Mouse (Mus musculus) layer of hippocampus, postnatal 10 days (tissue): ENCODE results near the gene Cfl2. TPM values are rescaled to one million over a fixed set of nuclear protein-coding genes. Genes with fewer than 3 reads are reported as not detected.
"Not testable (repeated sequence)": the region's sequence is repeated elsewhere in the genome, so short reads cannot be mapped to it uniquely, and the experiment has no call there.

ENCODE experiments used
- DNase-seq, 2 experiments: peaks; one replicate each; pipeline ENCODE4 v3.0.0; 2021; ENCODE audit warnings: low spot score in 2 of 2
- long read RNA-seq: library from polyadenylated mRNA; stranded (forward); transcript quantifications from one replicate; pipeline ENCODE4 v2.0.0, GENCODE M21; 2023
- total RNA-seq, 2 experiments: library from RNA; stranded (reverse); gene quantifications; 2 replicates each; pipeline ENCODE4 v1.2.3; 2021

The Cfl2 gene
- total RNA-seq, result 100 to 1,000 TPM; 174 to 184 TPM
- long read RNA-seq, transcript Cfl2-201 (4 exons, 2,940 nt), result major isoform, 82 of 150 reads
- long read RNA-seq, transcript Cfl2-203 (4 exons, 1,128 nt), result minor isoform, 21 of 150 reads
- long read RNA-seq, partial matches to known transcripts, result 4 of 150 reads
- long read RNA-seq, other reads (novel, unspliced or antisense), result 38 of 150 reads

DNA sequence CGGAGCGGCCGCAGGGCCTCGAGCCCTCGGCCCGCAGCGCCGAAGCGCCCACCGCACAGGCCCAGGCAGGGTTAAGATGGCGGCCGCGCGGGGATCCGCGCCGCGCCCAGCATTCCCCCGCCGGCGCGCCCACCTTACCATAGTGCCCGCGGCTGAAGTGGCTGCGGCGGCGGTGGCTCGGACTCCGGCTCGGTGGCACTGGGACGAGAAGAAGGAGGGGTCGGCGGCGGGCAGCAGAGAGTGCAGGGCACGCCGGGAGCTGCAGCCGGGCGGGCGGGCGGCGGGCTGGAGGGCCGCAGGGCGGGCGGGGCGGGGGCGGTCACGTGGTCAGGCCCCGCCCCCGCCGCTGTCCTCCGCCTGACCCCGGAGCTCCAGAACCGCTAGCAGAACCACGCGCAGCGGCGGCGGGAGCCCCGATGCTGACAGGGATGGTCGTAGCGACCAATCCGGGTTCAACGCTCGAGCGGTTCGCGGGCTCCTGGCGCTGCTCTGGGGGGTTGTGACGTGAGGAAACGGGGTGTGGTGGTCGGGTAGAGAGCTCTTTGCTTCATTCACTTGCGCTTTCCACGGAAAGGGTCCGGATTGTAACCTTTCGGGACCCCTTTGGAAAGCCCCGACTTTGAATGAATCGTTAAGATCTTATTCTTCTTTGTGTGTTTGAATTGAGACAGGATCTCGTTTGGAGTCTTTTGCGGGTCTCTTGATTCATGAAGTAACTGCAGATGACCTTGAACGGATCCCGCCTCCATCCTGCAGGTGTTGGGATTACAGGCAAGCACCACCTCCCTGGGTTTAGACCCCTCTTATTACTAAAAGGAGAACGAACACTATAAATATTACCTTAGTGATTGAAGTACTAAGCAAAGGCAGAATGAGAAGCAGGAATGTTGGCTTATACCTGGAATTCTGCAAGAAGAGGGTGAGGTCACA is at the start of gene Cfl2:
Gene Cfl2 (minus strand): TSS at position 272 of the 930 bp plus-strand sequence.
- DNase-seq, result peak; percentile 81 to 87

DNA sequence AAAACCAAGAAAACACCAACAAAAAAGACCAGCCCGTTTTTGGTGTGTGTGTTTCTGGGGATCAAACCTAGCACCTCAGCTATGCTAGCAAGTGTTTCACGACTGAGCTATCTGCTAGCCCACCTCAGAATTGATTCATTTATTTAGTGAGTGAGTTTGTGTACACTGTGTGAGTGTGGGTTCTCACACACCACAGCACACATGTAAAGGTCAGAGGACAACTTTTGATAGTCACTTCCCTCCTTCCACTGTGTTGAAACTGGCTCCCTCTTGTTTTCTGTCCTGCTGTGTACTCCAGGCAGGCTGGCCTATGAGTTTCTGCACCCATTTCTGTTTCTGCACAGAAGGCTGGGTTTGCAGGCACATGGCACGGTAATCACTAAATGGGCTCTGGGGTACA is 47.7 kb upstream of the Cfl2 start:
- no peak for DNase-seq

DNA sequence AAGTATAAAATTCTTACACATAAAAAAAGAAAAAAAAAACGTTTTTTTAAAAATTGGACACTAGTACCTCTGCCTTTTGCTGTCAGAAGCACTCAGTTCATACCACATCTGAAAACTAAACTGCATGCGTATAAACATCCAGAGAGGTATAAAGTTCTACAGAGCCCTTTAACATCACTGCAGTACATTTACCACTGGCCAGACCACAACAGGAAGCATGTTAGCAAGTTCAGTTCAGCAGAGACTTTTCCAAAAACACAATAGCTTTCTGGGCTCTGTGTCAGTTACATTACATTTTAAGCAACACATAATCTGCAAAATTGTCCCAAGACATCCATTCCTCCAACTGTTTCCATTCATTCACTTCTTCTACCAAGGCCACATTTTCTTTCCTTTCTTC is 29.9 kb upstream of the Cfl2 start:
- not testable (repeated sequence) for DNase-seq

DNA sequence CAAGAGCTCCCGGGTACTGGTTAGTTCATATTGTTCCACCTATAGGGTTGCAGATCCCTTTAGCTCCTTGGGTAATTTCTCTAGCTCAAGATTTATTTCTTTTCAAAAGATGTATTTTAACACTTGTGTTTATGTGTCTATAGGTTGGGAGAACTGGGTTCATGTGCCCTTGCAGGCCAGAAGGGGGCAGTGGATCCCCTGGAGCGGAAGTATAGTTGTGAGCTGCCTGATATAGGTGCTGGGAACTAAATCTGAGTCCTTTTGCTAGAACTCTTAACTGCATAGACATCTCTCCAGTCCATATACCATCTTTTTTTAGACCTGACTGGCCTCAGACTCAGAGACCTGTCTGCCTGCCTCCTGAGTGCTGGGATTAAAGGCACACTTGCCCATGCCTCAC is 27.7 kb upstream of the Cfl2 start:
- DNase-seq, result no peak

DNA sequence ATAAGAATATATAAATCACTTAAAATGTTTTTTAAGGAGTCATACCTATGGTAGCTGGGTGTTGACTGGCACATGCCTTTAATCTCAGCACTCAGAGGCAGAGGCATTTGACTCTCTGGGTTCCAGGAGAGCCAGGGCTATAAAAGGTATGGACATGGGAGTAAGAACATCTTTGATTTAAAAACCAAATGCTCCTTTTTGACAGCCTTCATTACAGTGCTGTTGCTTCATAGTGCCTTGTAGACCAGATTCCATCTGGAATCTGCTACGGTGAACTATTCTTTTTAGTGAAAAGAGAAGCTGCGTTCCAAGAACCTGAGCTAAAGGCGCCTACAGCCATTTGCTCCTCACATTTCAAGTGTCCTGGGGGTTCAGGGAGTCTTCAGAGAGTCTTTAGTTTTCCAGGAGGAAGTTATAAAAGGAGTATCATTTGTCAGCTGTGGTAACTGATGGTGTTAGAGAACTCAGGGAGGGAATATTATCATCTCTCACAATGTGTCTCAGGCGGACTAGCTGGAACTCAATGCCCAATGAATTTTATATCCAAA is 25.0 kb upstream of the Cfl2 start:
- no peak for DNase-seq

DNA sequence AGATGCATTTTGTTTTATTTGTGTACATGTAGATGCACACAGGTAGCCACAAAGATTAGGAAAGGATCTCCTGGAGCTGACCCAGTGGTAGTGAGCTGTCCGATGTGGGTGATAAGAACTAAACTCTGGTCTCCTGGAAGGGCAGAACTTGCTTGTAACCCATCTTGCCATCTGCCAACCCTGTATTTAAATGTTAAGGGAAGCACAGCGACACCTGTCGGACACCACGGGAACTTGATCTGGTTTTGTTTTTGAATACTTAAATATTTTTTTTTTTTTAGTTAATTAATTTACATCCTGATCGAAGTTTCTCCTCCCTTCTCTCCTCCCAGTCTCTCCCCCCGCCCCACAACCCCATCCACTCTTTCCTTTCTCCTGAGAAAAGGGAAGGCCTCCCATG is 17.0 kb upstream of the Cfl2 start:
- DNase-seq, result peak; percentile 57 to 61

DNA sequence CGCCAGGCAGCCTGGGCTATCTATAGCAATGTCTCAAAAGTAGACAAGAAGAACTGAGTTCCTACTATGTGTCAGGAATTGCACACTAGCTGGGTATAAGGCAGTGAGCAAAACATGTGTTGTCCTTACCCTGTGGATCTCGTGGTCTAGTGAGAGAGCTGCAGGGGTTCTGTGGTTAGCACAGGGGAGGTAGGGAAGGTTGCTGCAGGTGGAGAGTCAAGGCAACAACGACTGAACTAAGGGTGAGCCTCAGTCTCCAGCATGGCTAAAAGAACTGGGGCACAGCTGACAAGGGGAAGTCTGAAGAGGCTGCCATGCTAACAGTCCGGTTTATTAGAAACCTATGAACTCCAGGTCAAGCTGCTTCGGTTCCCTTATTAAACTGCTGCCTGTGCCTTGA is 16.5 kb upstream of the Cfl2 start:
- DNase-seq, result no peak

DNA sequence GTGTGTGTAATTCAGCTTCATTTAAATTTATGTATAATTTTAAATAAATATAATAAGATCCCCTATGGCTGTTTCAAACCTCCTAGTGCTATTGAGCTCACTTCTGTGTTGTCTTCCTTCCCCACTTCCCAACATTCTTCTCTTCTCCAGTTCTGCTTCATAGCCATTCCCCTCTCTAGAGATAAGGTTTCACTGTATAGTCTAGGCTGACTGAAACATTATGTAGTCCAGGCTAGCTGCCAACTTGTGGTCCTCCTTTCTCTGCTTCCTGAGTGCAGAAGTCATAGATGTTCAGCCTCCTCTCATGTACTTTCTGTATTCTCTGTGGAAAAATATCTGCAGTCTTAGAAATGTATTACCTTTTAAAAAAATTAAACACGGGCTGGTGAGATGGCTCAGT is 15.2 kb upstream of the Cfl2 start:
- DNase-seq, result no peak

DNA sequence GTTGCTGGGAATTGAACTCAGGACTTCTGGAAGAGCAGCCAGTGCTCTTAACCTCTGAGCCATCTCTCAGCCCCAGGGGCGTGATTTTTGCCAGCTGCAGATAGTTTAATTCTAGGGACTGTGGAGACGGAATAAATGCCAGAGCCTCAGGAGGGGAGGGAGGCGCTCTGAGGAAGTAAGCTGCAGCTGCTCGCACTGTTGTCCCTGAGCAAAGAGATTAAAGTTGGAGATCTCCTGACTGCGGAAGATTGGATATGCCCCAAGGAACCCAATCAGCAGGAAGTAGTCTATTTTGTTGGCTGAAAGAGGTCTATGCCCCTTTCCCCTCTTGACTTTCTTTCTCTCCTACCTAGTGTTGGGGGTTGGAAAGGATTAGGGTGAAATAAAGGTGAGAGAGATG is 14.2 kb upstream of the Cfl2 start:
- DNase-seq, result no peak

DNA sequence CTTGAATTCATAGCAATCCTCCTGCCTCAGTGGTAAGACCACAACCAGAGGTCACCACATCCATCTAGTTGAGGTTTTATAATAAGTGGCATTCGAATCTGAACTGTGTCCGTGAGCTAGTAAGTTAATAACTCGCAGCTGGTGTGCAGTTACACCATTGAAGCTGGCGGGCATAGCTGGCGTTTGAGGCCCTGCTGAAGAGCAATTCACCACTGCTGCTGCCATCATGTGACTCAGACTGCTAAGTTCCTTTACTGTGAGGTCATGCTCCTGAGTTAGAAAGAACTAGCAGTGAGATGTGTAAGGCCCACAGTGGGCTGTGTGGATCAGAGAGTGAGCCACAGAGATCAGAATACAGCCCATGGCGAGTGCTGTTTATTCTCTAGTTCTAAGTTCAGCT is 12.0 kb upstream of the Cfl2 start:
- no peak for DNase-seq

DNA sequence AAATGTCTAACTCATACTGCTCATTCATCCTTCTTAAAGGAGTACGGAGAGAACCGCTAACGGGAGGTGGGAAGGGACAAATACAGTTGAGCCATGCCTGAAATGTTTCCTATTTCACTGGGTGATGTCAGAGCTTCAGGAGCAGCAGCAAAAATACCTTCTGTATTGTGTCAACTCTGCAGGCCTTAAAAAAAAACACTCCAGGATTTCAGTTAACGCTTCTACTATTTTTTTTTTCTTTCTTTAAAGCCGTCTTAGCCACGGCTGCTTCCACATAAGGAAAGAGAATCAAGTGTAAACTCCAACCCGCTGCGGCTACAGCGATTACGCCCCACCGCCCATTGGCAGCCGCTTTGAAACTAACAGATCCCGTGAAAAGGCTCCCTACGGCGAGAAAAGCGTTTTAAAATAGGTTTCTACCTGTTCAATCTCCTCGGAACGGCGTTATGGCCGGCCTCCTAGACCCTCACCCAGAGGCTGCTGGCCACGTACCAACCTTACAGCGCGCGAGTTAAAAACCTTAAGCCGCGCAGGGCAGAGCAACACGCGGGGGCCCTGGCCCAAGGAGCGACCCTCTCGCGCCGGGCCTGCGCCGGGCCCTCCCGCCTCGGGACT is 579 bp downstream of the Cfl2 start:
- no peak for DNase-seq

DNA sequence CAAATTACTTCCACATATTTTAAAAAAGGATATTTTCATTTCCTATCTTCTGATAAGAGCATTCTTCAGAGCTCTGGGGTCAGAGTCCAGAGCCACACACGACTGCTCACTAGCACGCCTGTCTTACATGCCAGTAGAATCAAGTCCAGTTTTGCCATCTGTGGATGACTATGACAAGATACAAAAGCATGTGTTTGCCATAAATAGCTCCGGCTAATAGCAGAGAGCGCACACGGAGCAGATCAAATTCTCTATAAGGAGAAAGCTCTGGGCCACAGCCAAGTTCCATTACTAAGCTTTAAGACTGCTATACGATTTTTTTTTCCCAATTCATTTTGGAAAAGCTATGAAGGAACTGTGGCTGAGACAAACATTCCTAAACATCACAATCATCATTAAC is 3.1 kb downstream of the Cfl2 start:
- no peak for DNase-seq

DNA sequence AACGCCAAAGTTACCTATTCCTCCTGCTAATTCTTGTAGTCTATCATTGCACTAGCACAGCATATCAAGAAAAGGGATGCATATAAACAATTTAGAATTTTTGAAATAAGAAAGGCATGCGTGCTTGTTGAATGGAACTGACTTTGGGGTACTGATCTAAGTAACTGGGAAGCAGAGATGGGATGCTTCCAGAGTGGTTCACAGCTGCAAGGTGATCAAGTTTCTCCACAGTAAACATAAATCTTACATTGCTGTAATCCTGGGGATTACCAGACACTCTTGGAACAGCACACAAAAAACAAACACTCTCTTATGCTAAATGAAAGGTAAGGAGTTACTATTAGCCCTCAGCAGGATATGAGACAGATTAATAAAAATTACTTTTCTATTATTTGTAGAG is 12.1 kb downstream of the Cfl2 start:
- DNase-seq, result no peak

DNA sequence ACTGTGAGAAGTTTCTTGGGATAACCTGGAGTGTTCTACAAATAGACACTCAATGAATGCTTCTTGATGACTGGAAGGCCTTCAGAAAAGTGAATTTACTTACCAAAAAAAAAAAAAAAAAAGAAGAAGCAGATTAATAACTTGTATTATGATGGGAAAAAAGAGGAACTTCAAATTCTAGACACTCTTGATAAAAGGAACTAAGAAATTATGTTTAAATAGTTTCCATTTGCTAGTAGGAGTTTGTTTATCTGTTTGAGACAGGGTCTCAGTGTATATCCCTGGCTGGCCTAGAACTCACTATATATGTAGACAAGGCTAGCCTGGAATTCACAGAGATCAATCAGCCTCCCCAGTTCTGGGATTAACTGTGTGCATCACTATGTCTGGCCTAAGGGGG is 18.3 kb downstream of the Cfl2 start:
- DNase-seq, result no peak

DNA sequence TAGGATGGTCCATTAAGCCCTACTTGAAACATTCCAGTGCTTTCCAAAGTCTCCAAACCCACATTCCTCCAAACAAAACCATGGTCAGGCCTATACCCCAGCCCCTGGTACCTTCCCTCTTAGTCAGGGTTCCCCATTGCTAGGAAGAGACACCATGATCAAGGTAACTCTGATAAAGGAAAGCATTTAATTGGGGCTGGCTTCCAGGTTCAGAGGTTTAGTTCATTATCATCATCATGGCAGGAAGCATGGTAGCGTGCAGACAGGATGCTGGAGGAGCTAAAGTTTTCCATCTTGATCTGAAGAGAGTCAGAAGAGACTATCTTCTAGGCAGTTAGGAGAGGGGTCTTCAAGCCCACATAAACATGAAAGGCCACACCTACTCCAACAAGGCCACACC is 21.1 kb downstream of the Cfl2 start:
- no peak for DNase-seq

DNA sequence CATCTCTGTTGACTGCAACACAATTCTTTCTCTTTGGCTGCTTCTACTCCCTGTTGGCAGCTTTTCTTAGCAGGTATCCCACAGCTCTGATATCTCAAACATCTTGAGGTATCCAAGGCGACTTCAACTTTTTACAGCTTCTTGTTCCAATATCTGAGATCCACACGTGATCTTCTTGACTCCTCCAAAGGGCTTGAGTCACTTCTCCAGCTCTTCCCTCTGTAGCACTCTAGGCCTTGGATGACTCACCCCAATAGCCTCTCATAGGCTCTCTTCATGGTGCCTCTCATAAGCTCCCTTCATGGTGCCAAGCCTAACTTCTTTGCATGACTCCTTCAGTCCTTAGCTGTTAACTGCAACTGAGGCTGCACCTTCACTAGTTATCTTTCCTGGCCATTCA is 22.9 kb downstream of the Cfl2 start:
- no peak for DNase-seq

DNA sequence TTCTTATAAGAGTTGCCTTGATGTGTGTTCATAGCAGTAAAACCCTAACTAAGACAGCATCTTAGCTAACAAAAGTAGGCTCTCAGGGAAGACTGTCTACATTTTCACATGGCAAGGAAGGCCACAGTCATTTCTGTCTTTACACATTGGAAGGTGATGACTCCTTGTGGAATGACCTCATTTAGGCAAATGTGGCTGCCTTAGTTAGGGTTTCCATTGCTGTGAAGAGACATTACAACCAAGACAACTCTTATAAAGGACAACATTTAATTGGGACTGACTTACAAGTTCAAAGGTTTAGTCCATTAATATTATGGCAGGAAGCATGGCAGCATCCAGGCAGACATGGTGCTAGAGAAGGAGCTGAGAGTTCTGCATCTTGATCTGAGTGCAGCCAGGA is 23.7 kb downstream of the Cfl2 start:
- DNase-seq, result no peak

DNA sequence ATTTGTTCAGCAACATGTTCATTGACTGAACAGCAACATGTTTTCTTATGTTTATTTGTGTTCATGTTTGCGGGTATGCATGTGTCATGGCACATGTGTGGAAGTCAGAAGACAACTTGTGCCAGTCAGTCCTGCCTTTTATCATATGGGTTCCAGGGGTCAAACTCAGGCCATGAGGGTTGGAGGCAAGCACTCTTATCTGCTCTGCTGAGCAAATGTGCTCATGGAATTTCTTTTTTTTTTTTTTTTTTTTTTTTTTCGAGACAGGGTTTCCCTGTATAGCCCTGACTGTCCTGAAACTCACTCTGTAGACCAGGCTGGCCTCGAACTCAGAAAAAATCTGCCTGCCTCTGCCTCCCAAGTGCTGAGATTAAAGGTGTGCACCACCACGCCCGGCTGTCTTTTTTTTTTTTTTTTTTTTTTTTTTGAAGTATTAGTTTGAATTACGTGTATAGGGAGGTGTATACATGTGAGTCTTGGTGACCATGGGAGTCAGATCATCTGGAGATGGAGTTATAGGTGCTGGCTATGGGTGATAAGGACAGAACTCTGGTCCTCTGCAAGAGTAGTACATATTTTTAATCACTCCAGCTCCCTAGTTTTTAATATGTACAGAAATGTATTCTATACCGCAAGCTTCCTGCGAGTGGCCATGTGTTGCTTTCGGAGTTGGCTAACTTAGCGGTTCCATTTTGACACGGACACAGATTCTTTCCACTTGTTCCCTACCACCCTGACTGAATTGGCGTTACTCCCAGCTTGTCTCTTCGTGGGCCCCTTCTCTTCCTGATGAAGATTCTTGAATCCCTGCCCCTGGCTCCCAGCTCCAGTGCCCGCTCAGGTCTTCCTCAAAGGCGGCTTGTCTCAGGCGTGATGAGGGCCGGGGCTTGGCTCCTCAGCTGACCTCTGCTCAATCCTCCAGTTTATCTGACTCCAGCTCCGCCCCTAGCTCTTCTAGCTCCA is 26.8 kb downstream of the Cfl2 start:
- DNase-seq, result no peak

DNA sequence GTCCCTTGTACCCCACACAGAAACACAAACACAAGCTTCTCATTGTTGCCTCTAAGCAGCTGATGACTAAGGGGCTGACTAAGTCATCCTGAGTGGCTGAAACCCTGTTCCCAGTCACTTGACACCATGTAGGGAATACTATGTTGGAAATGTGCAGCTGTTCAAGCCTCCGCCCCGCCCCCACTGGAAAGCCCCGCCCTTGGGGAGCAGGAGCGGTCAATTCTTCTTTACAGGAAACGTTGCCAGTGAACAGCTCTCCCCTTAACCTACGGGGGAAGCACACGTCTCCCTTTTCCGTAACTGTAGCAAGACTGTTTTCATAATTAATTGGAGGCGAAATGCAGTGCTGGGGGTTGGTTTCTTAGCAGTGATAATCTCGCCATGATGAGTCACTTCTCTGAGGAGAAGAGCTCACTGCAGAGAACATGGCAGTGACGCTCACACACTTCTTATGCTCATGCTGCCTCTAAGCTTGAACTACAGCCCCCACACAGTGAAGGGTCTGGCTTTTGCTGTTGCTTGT is 27.7 kb downstream of the Cfl2 start:
- peak; percentile 62 to 65 for DNase-seq

DNA sequence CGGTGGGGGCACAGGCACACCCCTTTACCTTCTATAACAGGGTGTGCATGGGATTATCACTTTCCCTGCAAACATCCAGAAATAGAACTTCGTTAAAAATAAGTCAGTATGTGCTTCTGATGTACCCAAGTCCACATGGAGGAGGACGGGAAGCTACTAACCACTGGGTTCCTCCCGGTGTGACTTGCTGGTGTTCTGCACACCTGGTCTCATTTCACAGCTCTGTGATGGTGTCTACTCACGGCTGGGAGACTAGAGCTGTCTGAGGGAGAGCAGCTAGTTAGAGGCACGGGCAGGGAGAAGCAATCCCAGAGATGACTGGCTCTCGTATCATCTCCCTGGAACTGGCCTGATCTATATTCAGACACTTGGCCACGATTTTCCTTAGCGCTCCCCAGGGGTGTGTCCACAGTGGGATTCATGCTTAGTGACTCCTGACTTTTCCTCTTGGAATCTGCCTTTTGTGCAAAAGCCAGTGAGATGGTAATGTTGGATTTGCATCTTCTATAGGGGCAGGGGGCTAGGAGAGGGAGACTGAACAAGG is 28.7 kb downstream of the Cfl2 start:
- DNase-seq, result no peak
